Mouse (Mus musculus) cerebellum, adult 11 months (tissue): ENCODE data around the gene Rela.

Experiments
- DNase-seq: peaks from one replicate; pipeline ENCODE4 v3.0.0; 2022

The Rela gene

GRCm38 (mm10) chr19:5637069-5638047, at the start of gene Rela:
Gene Rela, plus strand, starts transcription at chr19:5637483.
- peak; percentile 94 for DNase-seq

DNA sequence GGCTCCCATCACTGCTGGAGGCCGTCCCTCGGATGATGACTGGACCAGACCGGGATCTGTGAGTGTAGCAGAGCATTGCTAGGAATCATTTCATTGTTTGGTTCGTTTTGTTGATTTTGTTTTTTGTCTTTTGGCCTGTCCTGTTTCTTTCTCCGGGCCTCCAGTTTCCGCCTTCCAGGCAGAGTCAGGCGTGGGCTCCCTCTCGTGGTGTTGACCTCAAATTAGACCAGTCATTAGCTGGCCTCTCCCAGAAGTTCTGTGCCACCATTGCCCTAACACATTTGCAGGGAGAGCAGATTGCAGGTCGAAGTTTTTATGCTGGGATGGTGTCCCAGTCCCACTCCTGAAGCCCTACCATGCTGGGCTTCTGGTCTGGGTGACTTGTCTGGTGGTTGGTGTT, 48.1 kb upstream of the Rela start:
- DNase-seq, result no peak

DNA sequence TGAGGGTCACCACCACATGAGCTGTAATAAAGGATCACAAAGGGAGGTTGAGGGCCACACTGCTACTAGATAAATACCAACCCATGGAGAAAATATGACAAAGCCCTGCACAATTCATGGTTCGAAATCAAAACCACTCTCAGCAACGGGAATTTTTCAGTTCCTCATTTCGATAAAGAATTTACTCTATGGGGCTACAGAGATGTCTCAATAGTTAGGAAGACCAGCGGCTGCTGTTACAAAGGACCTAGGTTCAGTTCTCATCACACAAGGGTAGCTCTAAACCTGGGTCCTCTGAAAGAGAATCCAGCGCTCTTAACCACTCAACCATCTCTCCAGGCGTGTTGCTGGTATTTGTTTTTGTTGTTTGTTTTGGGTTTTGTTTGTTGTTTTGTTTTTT, 45.4 kb upstream of the Rela start:
- DNase-seq, result no peak

- DNase-seq, result no peak
These were observed 38.1 kb upstream of the Rela start for GRCm38 (mm10) chr19:5599224-5599623.

DNA sequence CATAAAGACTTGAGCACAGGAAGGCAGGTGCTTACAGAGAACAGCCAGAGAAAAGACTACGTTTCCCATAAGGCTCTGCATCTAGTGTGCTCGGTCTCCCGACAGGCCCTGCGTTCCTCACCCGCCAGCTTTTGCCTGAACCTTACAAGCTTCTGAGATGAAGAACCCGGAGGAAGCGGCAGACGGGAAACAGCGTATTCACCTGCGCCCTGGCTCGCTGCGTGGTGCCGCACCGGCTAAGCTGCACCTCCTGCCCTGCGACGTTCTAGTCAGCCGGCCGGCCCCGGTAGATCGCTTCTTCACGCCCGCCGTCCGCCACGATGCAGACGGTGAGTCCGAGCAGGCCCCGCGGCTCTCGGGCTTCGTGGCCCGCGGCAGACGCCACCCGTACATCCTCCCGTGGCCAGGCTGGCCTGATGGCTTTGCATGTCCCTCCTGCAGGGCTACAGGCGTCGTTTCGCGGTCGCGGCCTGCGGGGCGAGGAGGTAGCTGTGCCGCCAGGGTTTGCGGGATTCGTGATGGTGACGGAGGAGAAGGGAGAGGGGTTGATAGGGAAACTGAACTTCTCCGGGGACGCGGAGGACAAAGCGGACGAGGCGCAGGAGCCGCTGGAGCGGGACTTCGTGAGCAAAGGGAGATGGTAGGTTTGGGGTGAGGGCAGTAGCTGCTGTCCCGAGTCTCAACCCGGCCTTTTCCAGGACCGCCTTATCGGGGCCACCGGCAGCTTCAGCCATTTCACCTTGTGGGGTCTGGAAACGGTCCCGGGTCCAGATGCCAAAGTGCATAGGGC, 35.3 kb upstream of the Rela start, which contains the start of gene Rnaseh2c:
Rnaseh2c (plus strand) TSS at position 122 of the 790 bp plus-strand sequence.
- DNase-seq, result peak; percentile 72

GRCm38 (mm10) chr19:5603664-5604063, 33.6 kb upstream of the Rela start:
- DNase-seq, result no peak

DNA sequence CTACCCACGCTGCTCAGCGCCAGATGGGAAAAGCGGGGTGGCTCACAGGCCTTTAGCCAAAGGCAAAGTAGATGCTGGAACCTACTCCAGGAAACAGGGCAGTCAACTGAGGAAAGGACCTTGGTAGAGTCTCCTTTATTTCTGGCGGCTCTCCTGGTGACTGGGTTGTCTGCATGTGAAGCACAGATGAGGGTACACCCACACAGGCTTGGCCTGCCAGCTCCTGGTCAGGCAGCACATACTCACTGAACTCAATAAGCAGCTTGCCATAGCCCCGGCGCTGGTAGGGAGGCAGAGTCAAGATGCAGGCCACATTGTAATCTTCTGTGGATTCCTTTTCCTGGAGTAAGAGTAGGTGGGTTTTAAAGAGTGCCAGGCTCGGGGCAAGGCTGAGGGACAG, 32.2 kb upstream of the Rela start:
- no peak for DNase-seq

- no peak for DNase-seq
These were observed 31.1 kb upstream of the Rela start for GRCm38 (mm10) chr19:5606196-5606595.

DNA sequence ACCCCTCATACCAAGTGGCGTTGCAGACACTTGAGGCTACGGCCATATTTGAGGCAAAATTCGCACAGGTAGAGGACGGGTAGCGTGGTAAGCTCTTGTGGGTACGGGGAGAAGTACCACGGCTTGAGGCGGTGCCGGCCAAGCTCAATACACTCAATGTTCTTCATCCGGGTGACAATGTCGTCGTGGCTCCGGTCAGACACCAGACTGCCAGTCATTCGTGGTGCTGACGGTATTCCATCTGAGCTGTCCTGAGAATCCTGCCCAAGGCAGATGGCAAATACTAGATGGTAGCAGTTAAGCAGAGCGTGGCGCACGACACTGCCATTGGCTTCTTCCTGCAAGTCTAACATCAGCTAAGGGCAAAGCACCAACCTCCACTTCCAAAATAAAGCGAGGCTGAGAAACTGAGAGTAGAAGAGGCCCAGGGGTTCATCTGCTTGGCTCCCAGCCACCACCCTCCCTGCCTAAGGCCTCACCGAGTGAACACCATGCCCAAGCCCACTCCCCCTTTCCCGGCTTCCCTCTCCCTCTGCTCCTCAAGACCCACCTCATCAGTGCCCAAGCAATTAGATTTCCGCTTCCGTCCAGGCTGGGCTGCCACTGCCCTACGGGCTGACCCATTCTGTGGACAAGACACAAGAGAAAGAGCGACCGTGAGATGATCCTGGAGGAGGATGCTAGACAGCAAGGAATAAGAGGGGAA, 29.4 kb upstream of the Rela start:
- DNase-seq, result peak; percentile 35

DNA sequence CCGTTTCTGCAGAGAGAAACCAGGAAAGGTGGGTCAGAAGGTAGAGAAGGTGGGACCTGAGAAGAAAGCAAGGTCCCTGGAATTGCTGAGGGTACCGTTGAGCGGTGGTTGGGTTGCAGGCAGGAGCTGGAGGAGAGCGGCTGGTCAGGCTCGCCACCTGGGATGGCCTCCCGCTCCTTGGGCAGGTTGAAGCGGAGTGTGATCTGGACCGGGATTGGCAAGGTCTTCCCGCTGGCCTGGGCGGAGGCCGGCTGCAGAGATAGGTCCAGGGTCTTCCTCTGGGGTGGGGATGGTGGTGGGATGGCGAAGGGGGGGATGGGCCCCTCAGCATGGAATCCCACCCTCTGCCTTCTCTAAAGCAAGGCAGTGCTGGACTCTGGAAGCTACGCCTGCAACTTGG, 28.6 kb upstream of the Rela start:
- peak; percentile 36 for DNase-seq

GRCm38 (mm10) chr19:5609171-5609546, 28.1 kb upstream of the Rela start:
- DNase-seq, result no peak

GRCm38 (mm10) chr19:5609547-5610404, 27.5 kb upstream of the Rela start, which contains the start of gene Kat5:
Gene Kat5, minus strand, starts transcription at chr19:5610237.
- peak; percentile 92 for DNase-seq

DNA sequence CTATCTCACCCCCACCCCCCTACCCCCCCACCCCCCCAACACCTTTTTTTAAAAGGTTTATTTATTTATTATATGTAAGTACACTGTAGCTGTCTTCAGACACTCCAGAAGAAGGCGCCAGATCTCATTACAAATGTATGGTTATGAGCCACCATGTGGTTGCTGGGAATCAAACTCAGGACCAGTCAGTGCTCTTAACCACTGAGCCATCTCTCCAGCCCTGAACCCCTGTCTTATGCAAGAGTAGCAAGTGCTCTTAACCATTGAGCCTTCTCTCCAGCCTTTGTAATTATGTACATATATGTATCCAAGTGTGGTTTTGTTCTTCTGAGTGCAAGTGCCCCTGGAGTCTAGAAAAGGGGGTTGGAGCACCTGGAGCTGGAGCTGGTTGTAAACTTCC, 25.3 kb upstream of the Rela start:
- no peak for DNase-seq

DNA sequence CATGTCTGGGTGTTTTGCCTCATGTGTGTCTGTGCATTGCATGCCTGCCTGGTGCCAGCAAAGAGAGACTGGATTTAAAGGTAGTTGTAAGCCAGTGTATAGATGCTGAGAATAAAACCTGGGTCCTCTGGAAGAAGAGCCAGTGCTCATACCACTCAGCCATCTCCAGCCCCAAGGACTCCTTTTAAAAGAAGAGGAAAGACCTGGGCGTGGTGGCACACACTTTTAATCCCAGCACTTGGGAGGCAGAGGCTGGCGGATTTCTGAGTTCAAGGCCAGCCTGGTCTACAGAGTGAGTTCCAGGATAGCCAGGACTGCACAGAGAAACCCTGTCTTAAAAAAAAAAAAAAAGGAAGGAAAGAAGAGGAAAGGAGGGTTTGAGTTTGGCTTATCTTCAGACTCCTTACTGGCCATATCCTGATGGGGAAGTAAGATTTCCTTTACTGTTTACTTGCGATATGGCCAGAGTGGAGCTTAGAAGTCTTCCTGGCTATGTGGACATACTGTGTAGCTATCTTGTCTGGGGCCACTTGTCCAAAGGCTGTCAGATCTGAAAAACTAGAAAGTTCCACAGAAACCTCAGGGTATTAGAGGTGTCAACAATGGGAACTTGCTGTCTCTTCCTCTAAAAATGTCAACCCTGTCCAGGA, 24.4 kb upstream of the Rela start:
- DNase-seq, result no peak

- DNase-seq, result no peak
These were observed 22.3 kb upstream of the Rela start for GRCm38 (mm10) chr19:5614953-5615352.

DNA sequence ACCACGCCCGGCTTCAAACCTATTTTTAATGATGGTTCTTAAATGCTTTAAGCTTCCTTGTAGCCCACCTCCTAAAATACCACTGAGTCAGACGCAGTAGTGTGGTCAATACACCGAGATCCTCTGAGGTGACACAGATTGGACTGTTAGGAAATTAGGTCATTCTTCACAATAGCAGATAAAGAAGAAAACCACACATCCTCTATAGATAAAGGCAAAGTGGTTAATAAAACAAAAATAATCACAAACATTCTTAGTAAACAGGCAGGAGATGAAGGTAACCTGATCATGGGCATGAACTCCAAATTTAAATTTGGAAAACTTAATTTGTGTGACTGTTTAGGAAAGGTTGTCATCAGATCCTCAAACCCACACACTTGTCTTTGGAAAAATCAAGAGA, 17.3 kb upstream of the Rela start:
- DNase-seq, result no peak

GRCm38 (mm10) chr19:5621884-5622283, 15.4 kb upstream of the Rela start:
- DNase-seq, result no peak

DNA sequence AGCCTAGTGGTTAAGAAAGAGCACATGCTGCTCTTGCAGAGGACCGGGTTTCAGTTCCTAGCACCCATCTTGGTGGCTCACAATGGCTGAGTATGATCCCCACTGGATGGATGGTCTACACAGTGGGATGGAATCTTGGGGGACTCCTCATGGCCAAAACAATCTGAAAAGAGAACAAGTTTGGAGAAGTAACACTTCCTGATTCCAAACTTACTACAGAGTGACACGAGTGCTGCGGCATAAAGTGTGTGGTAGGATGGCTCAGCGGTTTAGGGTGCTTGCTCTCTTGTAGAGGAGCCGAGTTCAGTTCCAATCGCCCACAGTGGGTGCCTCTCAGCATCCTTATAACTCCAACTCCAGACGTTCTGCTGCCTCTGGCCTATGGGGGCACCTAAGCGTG, 12.0 kb upstream of the Rela start:
- no peak for DNase-seq

DNA sequence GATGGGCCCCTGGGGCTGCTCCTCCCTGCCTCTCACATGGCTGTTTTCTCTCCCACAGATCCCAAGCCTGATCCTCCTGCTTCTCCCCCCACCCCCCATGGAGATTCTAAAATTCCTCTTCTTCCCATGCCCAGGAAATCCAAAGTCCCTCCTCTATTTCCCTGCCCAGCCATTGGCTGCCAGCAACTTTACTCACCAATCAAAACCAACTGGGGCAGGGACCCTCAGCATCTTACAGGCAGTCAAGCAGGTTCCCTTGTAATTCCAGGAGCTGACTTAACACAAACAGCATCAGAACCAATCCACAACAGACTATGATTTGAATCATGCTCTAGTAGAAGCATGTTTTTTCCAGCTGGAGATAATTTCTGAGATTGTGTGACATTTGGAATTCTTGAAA, 7.4 kb upstream of the Rela start:
- DNase-seq, result no peak

DNA sequence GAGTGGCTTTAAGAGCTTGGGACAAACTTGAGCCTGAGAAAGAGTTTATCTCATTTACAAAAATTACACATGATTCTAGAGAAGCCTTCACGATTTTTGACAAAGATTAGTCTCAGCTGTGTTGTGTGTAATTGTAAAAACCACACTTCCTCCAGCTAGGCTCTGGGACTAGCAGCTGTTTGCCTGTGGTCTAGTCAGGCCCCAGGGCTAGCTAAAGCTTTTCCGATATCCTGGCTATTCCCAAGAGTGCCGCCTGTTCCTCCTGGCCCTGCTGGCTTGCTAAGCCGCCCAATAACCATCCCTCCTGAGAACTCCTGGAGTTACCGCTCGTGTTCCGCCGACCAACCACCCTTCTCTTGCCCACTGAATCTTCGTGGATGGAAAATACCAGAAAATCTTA, 5.2 kb upstream of the Rela start:
- no peak for DNase-seq

GRCm38 (mm10) chr19:5636036-5636570, 1.2 kb upstream of the Rela start:
- DNase-seq, result no peak
